Mouse (Mus musculus) MEL (cell line): ENCODE data around the gene Map2k1. TPM values are rescaled to one million over a fixed set of nuclear protein-coding genes. Genes with fewer than 3 reads are reported as not detected.

Experiments
- DNase-seq: peaks from one replicate; pipeline ENCODE4 v3.0.0; 2011; ENCODE audit warnings: low read depth, low spot score
- H3K27ac ChIP-seq: 2 replicates; pipeline ENCODE4 v1.5.1; 2012; ENCODE audit warnings: low read depth, mild to moderate bottlenecking, control low read depth, low read length, moderate library complexity; ENCODE audit not compliant: control insufficient read depth
- H3K27me3 ChIP-seq, 2 experiments: fragments of 150-350 bp in 1 of 2; sonication (generic) in 1 of 2; 2 replicates each; pipeline ENCODE4 v1.6.1; 2012; ENCODE audit warnings: low read length in 2 of 2, mild to moderate bottlenecking in 2 of 2, improper control_type of control experiment in 1 of 2, moderate library complexity in 1 of 2; ENCODE audit not compliant: insufficient read depth in 2 of 2, control insufficient read depth in 1 of 2
- H3K36me3 ChIP-seq, 2 experiments: 2 replicates each; pipeline ENCODE4 v1.6.1; 2012 to 2014; ENCODE audit warnings: low read length in 2 of 2, improper control_type of control experiment in 1 of 2, inconsistent platforms in 1 of 2, mild to moderate bottlenecking in 1 of 2; ENCODE audit not compliant: insufficient read depth in 2 of 2, control insufficient read depth in 1 of 2
- H3K4me1 ChIP-seq, 2 experiments: fragments of 150-350 bp in 1 of 2; sonication (generic) in 1 of 2; 2 replicates each; pipeline ENCODE4 v1.6.1; 2012; ENCODE audit warnings: low read length in 2 of 2, improper control_type of control experiment in 1 of 2, mild to moderate bottlenecking in 1 of 2; ENCODE audit not compliant: insufficient read depth in 2 of 2, control insufficient read depth in 1 of 2
- H3K4me3 ChIP-seq, 2 experiments: fragments of 150-350 bp in 1 of 2; sonication (generic) in 1 of 2; 2 replicates each; pipeline ENCODE4 v1.5.1; 2012; ENCODE audit warnings: low read depth in 2 of 2, low read length in 2 of 2, mild to moderate bottlenecking in 2 of 2, moderate library complexity in 2 of 2, control low read depth in 1 of 2, improper control_type of control experiment in 1 of 2; ENCODE audit not compliant: control insufficient read depth in 1 of 2, insufficient read depth in 1 of 2
- H3K79me2 ChIP-seq: 2 replicates; pipeline ENCODE4 v1.6.1; 2012; ENCODE audit warnings: mild to moderate bottlenecking, low read length, moderate library complexity; ENCODE audit not compliant: control insufficient read depth, poor library complexity, insufficient read depth
- H3K9ac ChIP-seq: 2 replicates; pipeline ENCODE4 v1.6.1; 2012; ENCODE audit warnings: low read depth, mild to moderate bottlenecking, control low read depth, low read length, moderate library complexity; ENCODE audit not compliant: control insufficient read depth, poor library complexity, severe bottlenecking
- H3K9me3 ChIP-seq: fragments of 150-350 bp; sonication (generic); replicated peaks from 2 replicates; pipeline ENCODE4 v1.6.1; 2012; ENCODE audit warnings: mild to moderate bottlenecking, low read length, improper control_type of control experiment, moderate library complexity; ENCODE audit not compliant: insufficient read depth
- BHLHE40 ChIP-seq: IDR thresholded peaks from 2 replicates; pipeline ENCODE4 v1.6.1; 2012; ENCODE audit warnings: low read depth, mild to moderate bottlenecking, inconsistent platforms, low read length, improper control_type of control experiment, borderline replicate concordance
- CHD2 ChIP-seq: IDR thresholded peaks from 2 replicates; pipeline ENCODE4 v1.6.1; 2011; ENCODE audit warnings: low read length, improper control_type of control experiment
- CTCF ChIP-seq, 3 experiments: IDR thresholded peaks in 2 of 3; conservative IDR thresholded peaks in 1 of 3; 2 replicates each; pipeline ENCODE4 v1.5.1; 2011 to 2012; ENCODE audit warnings: low read length in 3 of 3, low read depth in 2 of 3, mild to moderate bottlenecking in 2 of 3, improper control_type of control experiment in 1 of 3, inconsistent platforms in 1 of 3, mixed read lengths in 1 of 3, moderate library complexity in 1 of 3; ENCODE audit not compliant: control insufficient read depth in 1 of 3, insufficient read depth in 1 of 3, poor library complexity in 1 of 3, severe bottlenecking in 1 of 3
- E2F4 ChIP-seq: IDR thresholded peaks from 2 replicates; pipeline ENCODE4 v1.6.1; 2011; ENCODE audit warnings: low read depth, low read length, improper control_type of control experiment, borderline replicate concordance
- ELF1 ChIP-seq: IDR thresholded peaks from 2 replicates; pipeline ENCODE4 v1.6.1; 2014; ENCODE audit warnings: low read depth, mild to moderate bottlenecking, inconsistent platforms, low read length, improper control_type of control experiment, moderate library complexity
- EP300 ChIP-seq, 2 experiments: IDR thresholded peaks; 2 replicates each; pipeline ENCODE4 v1.6.1; 2011; ENCODE audit warnings: improper control_type of control experiment in 2 of 2, low read length in 2 of 2, low read depth in 1 of 2, mild to moderate bottlenecking in 1 of 2
- ETS1 ChIP-seq: IDR thresholded peaks from 2 replicates; pipeline ENCODE4 v1.6.1; 2012; ENCODE audit warnings: low read depth, mild to moderate bottlenecking, inconsistent platforms, low read length, improper control_type of control experiment, moderate library complexity
- GATA1 ChIP-seq: IDR thresholded peaks from 2 replicates; pipeline ENCODE4 v1.6.1; 2011; ENCODE audit warnings: low read depth, low read length, improper control_type of control experiment
- HCFC1 ChIP-seq: IDR thresholded peaks from 2 replicates; pipeline ENCODE4 v1.6.1; 2012; ENCODE audit warnings: low read depth, mild to moderate bottlenecking, inconsistent platforms, low read length, improper control_type of control experiment, moderate library complexity
- JUND ChIP-seq: IDR thresholded peaks from 2 replicates; pipeline ENCODE4 v1.6.1; 2011; ENCODE audit warnings: low read depth, mild to moderate bottlenecking, improper control_type of control experiment, low read length
- KAT2A ChIP-seq: conservative IDR thresholded peaks from 2 replicates; pipeline ENCODE4 v1.6.1; 2012; ENCODE audit warnings: low read depth, low read length, improper control_type of control experiment, inconsistent platforms
- MAFK ChIP-seq: IDR thresholded peaks from 2 replicates; pipeline ENCODE4 v1.6.1; 2011; ENCODE audit warnings: low read depth, mild to moderate bottlenecking, low read length, improper control_type of control experiment, borderline replicate concordance
- MAX ChIP-seq: IDR thresholded peaks from 2 replicates; pipeline ENCODE4 v1.6.1; 2011; ENCODE audit warnings: low read length, improper control_type of control experiment
- MAZ ChIP-seq: IDR thresholded peaks from 2 replicates; pipeline ENCODE4 v1.6.1; 2012; ENCODE audit warnings: low read depth, mild to moderate bottlenecking, inconsistent platforms, low read length, improper control_type of control experiment
- MEF2A ChIP-seq: IDR thresholded peaks from 2 replicates; pipeline ENCODE4 v1.6.1; 2014; ENCODE audit warnings: low read depth, mild to moderate bottlenecking, inconsistent platforms, low read length, improper control_type of control experiment; ENCODE audit not compliant: poor library complexity, insufficient replicate concordance, severe bottlenecking; ENCODE audit errors: extremely low read depth
- MXI1 ChIP-seq: IDR thresholded peaks from 2 replicates; pipeline ENCODE4 v1.6.1; 2011; ENCODE audit warnings: mild to moderate bottlenecking, low read depth, low read length, improper control_type of control experiment
- MYB ChIP-seq: IDR thresholded peaks from 2 replicates; pipeline ENCODE4 v1.6.1; 2011; ENCODE audit warnings: mild to moderate bottlenecking, low read depth, low read length, improper control_type of control experiment
- MYC ChIP-seq: IDR thresholded peaks from 2 replicates; pipeline ENCODE4 v1.6.1; 2011; ENCODE audit warnings: low read depth, mild to moderate bottlenecking, low read length, improper control_type of control experiment, moderate library complexity
- NRF1 ChIP-seq: IDR thresholded peaks from 2 replicates; pipeline ENCODE4 v1.6.1; 2014; ENCODE audit warnings: low read depth, mild to moderate bottlenecking, inconsistent platforms, low read length, improper control_type of control experiment, moderate library complexity; ENCODE audit not compliant: poor library complexity, insufficient read depth, severe bottlenecking
- POLR2A ChIP-seq, 2 experiments: IDR thresholded peaks; 2 replicates each; pipeline ENCODE4 v1.6.1; 2011 to 2012; ENCODE audit warnings: low read length in 2 of 2, mild to moderate bottlenecking in 2 of 2, control low read depth in 1 of 2, improper control_type of control experiment in 1 of 2, low read depth in 1 of 2, moderate library complexity in 1 of 2; ENCODE audit not compliant: control insufficient read depth in 1 of 2, insufficient read depth in 1 of 2, poor library complexity in 1 of 2
- POLR2AphosphoS2 ChIP-seq: IDR thresholded peaks from 2 replicates; pipeline ENCODE4 v1.6.1; 2011; ENCODE audit warnings: low read length, improper control_type of control experiment
- POLR2AphosphoS5 ChIP-seq: IDR thresholded peaks from 2 replicates; pipeline ENCODE4 v1.6.1; 2012; ENCODE audit warnings: low read depth, borderline replicate concordance, mild to moderate bottlenecking, inconsistent platforms, low read length, moderate library complexity, mixed read lengths
- RAD21 ChIP-seq: IDR thresholded peaks from 2 replicates; pipeline ENCODE4 v1.6.1; 2011; ENCODE audit warnings: mild to moderate bottlenecking, low read depth, low read length, improper control_type of control experiment
- RCOR1 ChIP-seq: IDR thresholded peaks from 2 replicates; pipeline ENCODE4 v1.6.1; 2012; ENCODE audit warnings: low read depth, mild to moderate bottlenecking, inconsistent platforms, low read length, improper control_type of control experiment
- SIN3A ChIP-seq: IDR thresholded peaks from 2 replicates; pipeline ENCODE4 v1.6.1; 2012; ENCODE audit warnings: low read length, improper control_type of control experiment, inconsistent platforms
- SMC3 ChIP-seq: IDR thresholded peaks from 2 replicates; pipeline ENCODE4 v1.6.1; 2011; ENCODE audit warnings: low read depth, low read length, improper control_type of control experiment
- TAL1 ChIP-seq: IDR thresholded peaks from 2 replicates; pipeline ENCODE4 v1.6.1; 2012; ENCODE audit warnings: mild to moderate bottlenecking, inconsistent platforms, low read length, moderate library complexity, mixed read lengths
- TBP ChIP-seq: IDR thresholded peaks from 2 replicates; pipeline ENCODE4 v1.8.0; 2011; ENCODE audit warnings: low read depth, low read length, improper control_type of control experiment
- TCF12 ChIP-seq: IDR thresholded peaks from 2 replicates; pipeline ENCODE4 v1.6.1; 2014; ENCODE audit warnings: low read depth, mild to moderate bottlenecking, inconsistent platforms, low read length, improper control_type of control experiment, moderate library complexity
- UBTF ChIP-seq: IDR thresholded peaks from 2 replicates; pipeline ENCODE4 v1.6.1; 2012; ENCODE audit warnings: low read depth, mild to moderate bottlenecking, inconsistent platforms, low read length, improper control_type of control experiment, moderate library complexity, borderline replicate concordance; ENCODE audit not compliant: insufficient read depth
- USF1 ChIP-seq: IDR thresholded peaks from 2 replicates; pipeline ENCODE4 v1.6.1; 2014; ENCODE audit warnings: low read depth, mild to moderate bottlenecking, inconsistent platforms, low read length, improper control_type of control experiment, moderate library complexity
- USF2 ChIP-seq, 2 experiments: IDR thresholded peaks; 2 replicates each; pipeline ENCODE4 v1.6.1; 2011 to 2012; ENCODE audit warnings: improper control_type of control experiment in 2 of 2, low read length in 2 of 2, borderline replicate concordance in 1 of 2, inconsistent platforms in 1 of 2, low read depth in 1 of 2, mild to moderate bottlenecking in 1 of 2; ENCODE audit not compliant: insufficient read depth in 1 of 2
- ZMIZ1 ChIP-seq: IDR thresholded peaks from 2 replicates; pipeline ENCODE4 v1.6.1; 2012; ENCODE audit warnings: low read depth, mild to moderate bottlenecking, inconsistent platforms, low read length, improper control_type of control experiment, moderate library complexity
- ZNF384 ChIP-seq: IDR thresholded peaks from 2 replicates; pipeline ENCODE4 v1.6.1; 2012; ENCODE audit warnings: low read depth, mild to moderate bottlenecking, inconsistent platforms, low read length, improper control_type of control experiment
- polyA plus RNA-seq, 2 experiments: library from polyadenylated mRNA; stranded (reverse) in 1 of 2; unstranded in 1 of 2; fragments of >175 nt in 1 of 2; fragments of >200 nt in 1 of 2; gene quantifications; 2 replicates each; pipeline versions ENCODE4 v1.2.1 to v1.2.4; 2012; ENCODE audit warnings: low replicate concordance in 2 of 2, low read depth in 1 of 2; ENCODE audit not compliant: insufficient read length in 2 of 2, insufficient read depth in 1 of 2, missing spikeins in 1 of 2
- total RNA-seq: library from RNA; depleted of rRNA; stranded (reverse); fragments of 300-350 nt; gene quantifications from 2 replicates; pipeline ENCODE4 v1.2.3, GENCODE M21; 2012; rRNA removed

Gene Map2k1
- total RNA-seq: 29.2 and 40.4 TPM in 2 replicates
- 10 to 100 TPM in 1 of 2 experiments, not detected in 1; 48.0 TPM for polyA plus RNA-seq

DNA sequence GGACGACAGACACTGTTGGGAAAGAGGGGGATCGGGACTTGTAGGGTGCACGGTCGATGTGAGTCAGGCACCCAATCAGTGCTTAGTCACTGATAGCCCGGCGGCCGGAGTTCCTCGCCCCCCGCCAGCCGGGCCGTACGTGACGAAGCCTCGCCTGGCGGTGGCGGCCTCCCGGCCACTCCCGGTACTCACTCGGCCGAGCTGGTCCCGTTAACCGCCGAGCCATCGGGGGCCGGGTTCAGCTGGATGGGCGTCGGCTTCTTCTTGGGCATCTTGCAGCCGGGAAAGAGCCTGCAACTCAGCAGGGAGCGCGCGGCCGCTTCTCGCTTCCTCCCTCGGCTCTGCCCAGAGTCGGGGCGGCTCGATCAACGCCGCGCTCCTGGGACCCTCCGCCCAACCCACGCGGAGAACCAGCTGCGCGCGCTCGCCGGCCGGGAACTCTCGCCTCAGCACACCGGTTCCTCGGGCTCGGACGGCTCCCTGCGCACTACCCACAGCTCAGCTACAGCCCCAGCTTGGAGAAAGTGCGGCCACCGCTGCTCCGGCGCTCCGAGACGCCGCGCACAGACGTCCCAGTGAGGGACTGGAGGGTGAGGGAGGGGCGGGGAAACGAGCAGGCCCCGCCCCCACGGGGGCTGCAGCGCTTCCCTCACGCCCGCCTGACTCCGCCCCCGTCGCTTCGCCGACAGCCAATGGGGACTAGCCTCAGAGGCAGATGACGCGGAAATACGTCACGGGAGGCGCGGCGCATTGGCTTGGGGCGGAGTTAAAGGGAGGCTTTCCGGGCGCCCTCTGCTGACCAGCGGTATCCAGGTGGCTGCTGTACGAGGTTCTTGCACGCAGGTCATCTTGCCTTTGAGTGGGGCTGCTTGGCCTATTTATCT is at the start of gene Map2k1:
TSS of gene Map2k1 (minus strand) at position 611 of the 884 bp plus-strand sequence.
- Histone ChIP-seq H3K36me3 (peaks cover 0 to 15% of the 10 kb centered on the region in 2 experiments; a peak in 2 of 4 replicates), H3K4me3 (peak within 1 kb of the TSS; percentile 95 to 96), H3K9me3 (no peaks in the 10 kb centered on the region), H3K27ac (peak within 1 kb of the TSS; percentile 57), H3K4me1 (peaks cover 14 to 17% of the 10 kb centered on the region in 2 experiments; a peak in 3 of 4 replicates), H3K9ac (peak within 1 kb of the TSS; percentile 93), H3K79me2 (peaks cover 13% of the 10 kb centered on the region), H3K27me3 (no peaks in the 10 kb centered on the region)
- DNase-seq: peak; percentile 98
- TF ChIP-seq ETS1 (no peak; the same call in 1 of the 2 replicates), MAZ (peak; percentile 79; the same call in 1 of the 2 replicates), MXI1 (0 out of 2 replicates have a peak, but pooled peaks have one; percentile 20), CTCF (IDR thresholded peaks at IDR 0.05 in 2 of 3, conservative IDR thresholded peaks at IDR 0.05 in 1 of 3; ENCODE audit: control insufficient read depth in 1 of 3, insufficient read depth in 1 of 3, low read depth in 2 of 3, low read length in 3 of 3, poor library complexity in 1 of 3, severe bottlenecking in 1 of 3) (peak; percentile 37 to 79 (median 68); a peak in 5 of 6 replicates), POLR2AphosphoS5 (no peak), USF1 (peak; percentile 94), JUND (no peak), ELF1 (peak; percentile 71; the same call in 1 of the 2 replicates), ZMIZ1 (peak; percentile 91; the same call in 1 of the 2 replicates), KAT2A (no peak; the same call in 1 of the 2 replicates), E2F4 (no peak), GATA1 (no peak), MYB (no peak), TBP (peak; percentile 73), POLR2A (IDR thresholded peaks at IDR 0.05; ENCODE audit: control insufficient read depth in 1 of 2, insufficient read depth in 1 of 2, low read depth in 1 of 2, low read length in 2 of 2, poor library complexity in 1 of 2) (peak; percentile 95 to 99), POLR2AphosphoS2 (peak; percentile 94), UBTF (peak; percentile 62; the same call in 1 of the 2 replicates), EP300 (IDR thresholded peaks at IDR 0.05; ENCODE audit: low read depth in 1 of 2, low read length in 2 of 2) (no peak), TCF12 (peak; percentile 70), CHD2 (no peak), ZNF384 (no peak), SIN3A (peak; percentile 63), SMC3 (peak; percentile 48), NRF1 (no peak), MYC (no peak), HCFC1 (peak; percentile 79), BHLHE40 (no peak), USF2 (IDR thresholded peaks at IDR 0.05; ENCODE audit: borderline replicate concordance in 1 of 2, insufficient read depth in 1 of 2, low read depth in 1 of 2, low read length in 2 of 2) (peak in 1 of 2 experiments; percentile 61; a peak in 2 of 4 replicates), RAD21 (no peak), MEF2A (no peak), RCOR1 (0 out of 2 replicates have a peak, but pooled peaks have one; percentile 10), TAL1 (no peak), MAX (peak; percentile 27; the same call in 1 of the 2 replicates), MAFK (no peak)
